Mouse (Mus musculus) midbrain, embryonic 10.5 days (tissue): Measurements from ENCODE around the gene Txlna. TPM values are rescaled to one million over a fixed set of nuclear protein-coding genes. Genes with fewer than 3 reads are reported as not detected.

Experiments
- DNase-seq: peaks from one replicate; pipeline ENCODE4 v3.0.0-alpha.2; 2017; ENCODE audit warnings: low spot score
- H3K27ac ChIP-seq: fragments of 300-500 bp; sonication (generic); replicated peaks from 2 replicates; pipeline ENCODE4 v1.5.1; 2016; ENCODE audit warnings: mild to moderate bottlenecking
- H3K27me3 ChIP-seq: fragments of 300-500 bp; sonication (generic); 2 replicates; pipeline ENCODE4 v1.6.1; 2016; ENCODE audit warnings: low read depth, mild to moderate bottlenecking; ENCODE audit not compliant: poor library complexity, severe bottlenecking
- H3K36me3 ChIP-seq: fragments of 300-500 bp; sonication (generic); 2 replicates; pipeline ENCODE4 v1.6.1; 2016; ENCODE audit warnings: mild to moderate bottlenecking, moderate library complexity
- H3K4me1 ChIP-seq: fragments of 300-500 bp; sonication (generic); 2 replicates; pipeline ENCODE4 v1.6.1; 2016
- H3K4me3 ChIP-seq: fragments of 300-500 bp; sonication (generic); 2 replicates; pipeline ENCODE4 v1.5.1; 2016; ENCODE audit warnings: mild to moderate bottlenecking, moderate library complexity
- H3K9me3 ChIP-seq: fragments of 300-500 bp; sonication (generic); replicated peaks from 2 replicates; pipeline ENCODE4 v1.6.1; 2016; ENCODE audit warnings: mild to moderate bottlenecking
- WGBS: fragments of 180-500 bp; shearing (Covaris S2); methylation state at CpG from one replicate; pipeline ENCODE4 v1.1.7; 2016; 5-methylcytosine and 5-hydroxymethylcytosine counted together
- polyA plus RNA-seq: library from polyadenylated mRNA; unstranded; fragments of >200 nt; fragmentation: Nextera tagmentation; extraction: Ambion mirVana; gene quantifications from 2 replicates; pipeline ENCODE4 v1.2.1, GENCODE M21; 2016

Txlna gene
- polyA plus RNA-seq, 1 experiment from 2014 or later: 104 TPM

DNA sequence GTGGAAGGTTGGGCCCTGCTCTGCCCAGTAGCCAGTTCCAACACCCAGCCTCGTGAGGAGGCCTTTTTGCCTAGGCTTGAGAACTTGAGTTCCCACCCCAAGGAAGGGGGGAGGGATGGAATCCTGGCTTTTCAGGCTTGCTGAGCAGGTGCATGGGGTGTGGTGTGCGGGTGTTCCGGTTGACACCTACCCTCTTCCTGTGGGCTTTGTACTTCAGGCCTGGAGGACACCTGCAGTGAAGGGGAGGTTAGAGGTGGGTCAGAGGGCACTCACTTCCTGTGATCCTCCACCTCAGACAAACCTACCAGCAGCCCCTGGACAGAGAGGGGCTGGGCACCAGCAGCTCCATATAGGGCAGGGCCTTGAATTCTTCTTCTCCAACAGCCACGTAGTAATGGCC, 30.8 kb downstream of the Txlna start:
- peaks cover 49% of the 10 kb centered on the region for H3K36me3 ChIP-seq
- 0 out of 2 replicates have a peak overlapping the region, but pooled peaks have one; percentile 3 for H3K27ac ChIP-seq
- WGBS: 75% methylated on average over 4 of the region's 4 CpGs
- H3K27me3 ChIP-seq: no peaks in the 10 kb centered on the region
- no peaks in the 10 kb centered on the region for H3K9me3 ChIP-seq
- no peak overlapping the region for H3K4me3 ChIP-seq
- DNase-seq: no peak
- no peaks in the 10 kb centered on the region for H3K4me1 ChIP-seq

DNA sequence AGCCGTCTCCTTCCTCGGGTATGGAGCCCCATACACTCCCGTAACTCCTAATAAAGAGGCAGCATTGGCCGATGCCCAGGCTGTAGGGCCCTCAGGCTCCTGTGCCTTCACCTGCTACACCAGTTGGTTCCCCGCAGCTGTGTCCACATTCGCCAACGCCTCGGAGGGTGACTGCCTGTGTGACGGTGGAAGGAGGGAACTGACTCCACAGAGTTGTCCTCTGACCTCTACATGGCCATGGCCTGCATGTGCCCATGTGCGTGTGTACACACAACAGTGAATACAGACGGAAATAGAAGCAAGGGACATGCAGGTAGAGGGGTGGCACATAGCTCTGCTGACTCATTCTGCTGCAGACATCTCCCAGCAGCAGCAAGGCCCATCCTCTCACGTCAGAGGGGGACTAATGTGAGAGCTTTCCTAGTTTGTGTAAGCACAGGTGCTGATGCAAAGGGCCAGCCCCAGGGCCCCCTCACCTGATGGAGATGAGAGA, 31.7 kb downstream of the Txlna start:
- H3K4me1 ChIP-seq: no peaks in the 10 kb centered on the region
- no peaks in the 10 kb centered on the region for H3K27me3 ChIP-seq
- H3K27ac ChIP-seq: no peak overlapping the region
- no peak for DNase-seq
- WGBS: 84% methylated on average over 12 of the region's 12 CpGs
- H3K4me3 ChIP-seq: no peak overlapping the region
- peaks cover 56% of the 10 kb centered on the region for H3K36me3 ChIP-seq
- no peaks in the 10 kb centered on the region for H3K9me3 ChIP-seq

GRCm38 (mm10) chr4:129608426-129609025, 32.3 kb downstream of the Txlna start:
- no peak overlapping the region for H3K4me3 ChIP-seq
- no peaks in the 10 kb centered on the region for H3K4me1 ChIP-seq
- peak; percentile 85 for DNase-seq
- WGBS: 41% methylated on average over 7 of the region's 7 CpGs
- H3K27ac ChIP-seq: peak overlapping the region; percentile 1; the same call in 1 of the 2 replicates
- peaks cover 61% of the 10 kb centered on the region for H3K36me3 ChIP-seq
- H3K27me3 ChIP-seq: no peaks in the 10 kb centered on the region
- H3K9me3 ChIP-seq: no peaks in the 10 kb centered on the region

DNA sequence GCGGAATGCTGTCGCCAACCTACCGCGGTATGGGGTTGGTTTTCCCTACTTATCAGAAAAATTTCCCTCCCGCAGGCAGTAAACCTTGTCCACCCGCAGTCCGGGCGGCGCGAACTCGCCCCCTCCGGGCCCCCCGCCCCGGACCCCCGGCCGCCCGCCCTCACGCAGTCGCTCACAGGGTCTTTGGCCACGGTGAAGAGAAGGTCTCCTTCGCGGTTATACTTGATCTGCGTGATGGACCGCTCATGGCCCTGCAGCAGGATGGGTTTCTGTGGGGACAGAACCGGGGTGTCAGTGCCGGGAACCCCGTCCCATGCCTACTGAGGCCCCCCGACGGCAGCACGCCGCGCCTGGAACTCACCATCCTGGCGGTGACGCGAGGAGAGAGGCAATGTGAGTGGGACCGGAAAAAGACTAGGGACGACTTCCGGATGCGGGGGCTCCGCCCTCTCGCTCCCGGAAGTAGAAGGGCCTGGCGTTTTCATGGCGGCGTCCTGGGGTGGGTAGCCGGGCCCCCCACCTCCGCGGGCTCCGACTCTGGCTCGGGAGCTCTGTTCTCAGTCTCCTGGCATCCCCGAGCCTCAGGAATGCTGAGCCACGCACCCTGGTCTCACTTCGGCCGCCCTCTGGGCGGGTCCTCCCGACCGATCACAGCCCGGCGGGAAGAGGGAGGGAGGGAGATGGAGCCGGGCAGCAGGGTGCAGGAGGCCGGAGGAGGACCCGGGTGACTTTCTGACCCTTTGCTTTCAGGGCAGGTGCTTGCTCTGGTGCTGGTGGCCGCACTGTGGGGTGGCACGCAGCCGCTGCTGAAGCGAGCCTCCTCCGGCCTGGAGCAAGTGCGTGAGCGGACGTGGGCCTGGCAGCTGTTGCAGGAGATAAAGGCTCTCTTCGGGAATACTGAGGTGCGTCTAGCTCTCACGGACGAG, 40.4 kb downstream of the Txlna start, which contains the start of the genes Eif3i and Tmem234:
Gene Eif3i (minus strand): TSS at position 416 of the 926 bp plus-strand sequence.
Gene Tmem234 (plus strand): TSS at position 436 of the 926 bp plus-strand sequence.
- Histone ChIP-seq H3K27ac (peak within 1 kb of the TSS; percentile 96), H3K9me3 (no peaks in the 10 kb centered on the region), H3K4me3 (peak within 1 kb of the TSS; percentile 100), H3K36me3 (peaks cover 73% of the 10 kb centered on the region), H3K27me3 (no peaks in the 10 kb centered on the region), H3K4me1 (peaks cover 30% of the 10 kb centered on the region)
- peak; percentile 87 for DNase-seq
- under 1% methylated on average over 74 of the region's 74 CpGs for WGBS

- Histone ChIP-seq H3K27ac (no peak overlapping the region), H3K36me3 (peaks cover 39% of the 10 kb centered on the region), H3K4me1 (peaks cover 17% of the 10 kb centered on the region), H3K9me3 (no peaks in the 10 kb centered on the region), H3K27me3 (no peaks in the 10 kb centered on the region), H3K4me3 (no peak overlapping the region)
- no peak for DNase-seq
- WGBS: 90% methylated on average over 4 of the region's 4 CpGs
Measured at GRCm38 (mm10) chr4:129588865-129589264, 52.0 kb downstream of the Txlna start.

GRCm38 (mm10) chr4:129586943-129587342, 53.9 kb downstream of the Txlna start:
- Histone ChIP-seq H3K36me3 (peaks cover 20% of the 10 kb centered on the region), H3K27me3 (no peaks in the 10 kb centered on the region), H3K4me3 (no peak overlapping the region), H3K9me3 (no peaks in the 10 kb centered on the region), H3K4me1 (peaks cover 17% of the 10 kb centered on the region), H3K27ac (no peak overlapping the region)
- 48% methylated on average over 1 of the region's 1 CpGs for WGBS
- no peak for DNase-seq

DNA sequence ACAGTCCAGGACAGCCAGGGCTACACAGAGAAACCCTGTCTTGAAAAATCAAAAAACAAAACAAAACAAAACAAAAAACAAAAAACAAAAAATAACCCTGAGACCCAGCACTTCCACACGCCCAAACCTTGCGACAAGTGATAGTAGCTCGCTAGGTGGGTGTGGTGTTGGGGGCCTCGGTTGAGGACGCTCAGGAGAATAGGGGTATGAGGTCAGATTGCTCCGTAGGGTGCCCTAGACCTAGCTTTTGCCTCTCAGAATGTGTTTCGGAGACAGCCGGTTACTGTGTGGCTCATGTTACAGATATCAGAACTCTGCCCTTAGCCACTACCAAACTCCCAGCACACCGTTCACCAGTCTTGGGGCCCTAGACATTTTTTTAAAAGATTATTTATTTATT, 55.1 kb downstream of the Txlna start:
- 82% methylated on average over 9 of the region's 9 CpGs for WGBS
- Histone ChIP-seq H3K4me3 (peak overlapping the region; percentile 58), H3K27ac (peak overlapping the region; percentile 79; the same call in 1 of the 2 replicates)

DNA sequence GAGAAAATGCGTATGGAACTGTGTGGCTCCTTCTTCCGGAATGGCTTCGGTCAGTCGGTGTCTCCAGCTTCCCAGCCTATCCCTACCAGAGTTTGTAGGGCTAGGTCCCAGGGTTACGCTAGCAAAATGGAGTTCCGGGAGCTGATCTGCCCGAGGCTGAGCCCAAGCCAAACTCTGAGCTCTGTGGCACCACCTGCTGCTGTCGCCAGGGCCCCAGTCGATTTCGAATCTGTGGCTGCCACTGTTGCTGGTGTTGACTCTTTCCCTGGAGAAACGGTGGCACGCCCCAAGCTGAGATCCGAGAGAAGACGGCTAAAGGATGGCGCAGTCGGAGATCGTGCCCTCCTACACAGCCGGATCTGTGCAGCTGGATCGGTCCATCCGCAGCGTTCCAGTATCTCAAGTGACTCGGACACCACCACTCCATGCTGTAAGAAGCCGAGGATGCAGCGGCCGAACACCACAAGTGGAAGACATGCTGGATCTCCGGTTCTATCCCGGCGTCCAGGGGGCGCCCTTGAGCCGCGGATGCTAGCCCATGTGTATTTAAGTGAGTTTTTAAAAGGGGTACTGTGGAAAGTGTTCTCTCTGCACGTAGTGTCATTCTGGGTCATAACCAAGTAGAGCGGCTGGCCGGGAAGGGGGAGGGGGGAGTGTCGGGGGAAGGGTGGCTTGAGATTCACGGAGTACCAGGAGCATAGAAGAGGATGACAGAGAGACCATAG, 55.8 kb downstream of the Txlna start:
- 3% methylated on average over 36 of the region's 36 CpGs for WGBS
- H3K27ac ChIP-seq: peak overlapping the region; percentile 79
- peak; percentile 86 for DNase-seq

More for the DNA sequence above, 55.1 kb downstream of the Txlna start:
- Histone ChIP-seq H3K4me1 (peaks cover 17% of the 10 kb centered on the region), H3K27me3 (no peaks in the 10 kb centered on the region), H3K9me3 (no peaks in the 10 kb centered on the region), H3K36me3 (peaks cover 8% of the 10 kb centered on the region)
- no peak for DNase-seq

DNA sequence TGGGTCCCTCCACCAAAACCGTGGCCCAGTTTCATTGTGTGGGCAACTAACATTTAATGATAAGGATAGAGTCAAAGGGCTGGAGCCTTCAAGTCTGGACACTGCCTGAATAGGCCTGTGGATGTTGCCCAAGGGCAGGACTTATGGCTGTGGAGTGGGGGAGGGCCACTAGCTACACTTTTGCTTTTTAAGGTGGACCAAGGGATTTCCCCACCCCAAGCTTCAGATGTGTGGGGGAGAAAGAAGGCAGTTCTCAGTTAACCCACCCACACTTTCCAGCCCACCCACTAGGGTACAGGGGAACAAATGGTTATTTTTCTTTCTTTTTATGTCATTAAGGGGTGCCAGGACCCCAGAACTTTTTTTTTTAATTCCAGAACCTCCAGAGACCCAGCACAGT, 56.5 kb downstream of the Txlna start:
- no peaks in the 10 kb centered on the region for H3K27me3 ChIP-seq
- WGBS: 75% methylated on average over 1 of the region's 1 CpGs
- H3K4me3 ChIP-seq: peak overlapping the region; percentile 58
- H3K4me1 ChIP-seq: peaks cover 17% of the 10 kb centered on the region
- H3K27ac ChIP-seq: peak overlapping the region; percentile 79
- H3K9me3 ChIP-seq: no peaks in the 10 kb centered on the region
- H3K36me3 ChIP-seq: no peaks in the 10 kb centered on the region
- DNase-seq: no peak

More for the DNA sequence above, 55.8 kb downstream of the Txlna start:
- Histone ChIP-seq H3K36me3 (peaks cover under 1% of the 10 kb centered on the region; the same call in 1 of the 2 replicates), H3K4me3 (peak overlapping the region; percentile 58), H3K9me3 (no peaks in the 10 kb centered on the region), H3K27me3 (no peaks in the 10 kb centered on the region), H3K4me1 (peaks cover 17% of the 10 kb centered on the region)

- Histone ChIP-seq H3K4me3 (no peak overlapping the region), H3K27ac (no peak overlapping the region), H3K36me3 (no peaks in the 10 kb centered on the region), H3K9me3 (no peaks in the 10 kb centered on the region), H3K4me1 (peaks cover 21% of the 10 kb centered on the region), H3K27me3 (no peaks in the 10 kb centered on the region)
- no peak for DNase-seq
- WGBS: 79% methylated on average over 1 of the region's 1 CpGs
Measured at GRCm38 (mm10) chr4:129582251-129582650, 58.6 kb downstream of the Txlna start.

GRCm38 (mm10) chr4:129580347-129580746, 60.5 kb downstream of the Txlna start:
- no peak overlapping the region for H3K4me3 ChIP-seq
- WGBS: 83% methylated on average over 7 of the region's 7 CpGs
- no peak for DNase-seq
- H3K27ac ChIP-seq: no peak overlapping the region
- H3K9me3 ChIP-seq: no peaks in the 10 kb centered on the region
- H3K36me3 ChIP-seq: no peaks in the 10 kb centered on the region
- 0 out of 2 replicates have a peak, but pooled peaks cover 5% of the 10 kb centered on the region for H3K27me3 ChIP-seq
- H3K4me1 ChIP-seq: peaks cover 28% of the 10 kb centered on the region

DNA sequence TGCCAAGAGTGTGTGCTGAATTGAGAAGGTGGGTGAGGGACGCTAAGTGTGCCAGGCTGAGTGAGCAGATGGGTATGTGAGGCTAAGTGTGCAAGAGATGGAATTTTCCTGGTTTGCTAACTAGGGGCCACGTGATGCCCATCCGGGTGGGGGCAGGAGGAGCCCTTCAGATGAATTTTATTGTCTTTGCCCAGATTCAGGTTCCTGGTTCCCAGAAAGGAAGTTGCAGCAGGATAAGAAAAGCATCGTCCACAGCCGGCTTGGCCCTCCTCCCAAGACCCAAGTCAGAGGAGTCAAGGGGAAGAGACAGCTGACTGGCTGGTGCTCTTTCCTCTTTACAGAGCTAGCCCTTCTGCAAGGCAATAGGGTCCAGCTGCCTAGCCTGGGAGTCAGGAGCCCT, 62.4 kb downstream of the Txlna start, which contains the start of gene Fam167b:
Gene Fam167b (minus strand): TSS at position 84 of the 400 bp plus-strand sequence.
- Histone ChIP-seq H3K4me1 (peaks cover 18% of the 10 kb centered on the region), H3K9me3 (no peaks in the 10 kb centered on the region), H3K27ac (no peak within 1 kb of the TSS), H3K27me3 (0 out of 2 replicates have a peak, but pooled peaks cover 5% of the 10 kb centered on the region), H3K36me3 (no peaks in the 10 kb centered on the region), H3K4me3 (peak within 1 kb of the TSS; percentile 20; the same call in 1 of the 2 replicates)
- WGBS: 84% methylated on average over 5 of the region's 5 CpGs
- DNase-seq: no peak
